Mouse (Mus musculus) retina, embryonic 14.5 days (tissue): ENCODE measurements at regions not wholly inside any gene's neighbourhood (a gene's known extent, or its start where the extent isn't known, plus 50 kb on each side); places are given as distances from the start of the nearest gene placed in this dataset.
"Not testable (repeated sequence)": the region's sequence is repeated elsewhere in the genome, so short reads cannot be mapped to it uniquely, and the experiment has no call there.

Source experiments
- DNase-seq: peaks from one replicate; pipeline ENCODE4 v3.0.0-alpha.2; 2015; ENCODE audit warnings: low spot score

GRCm38 (mm10) chr6:74966046-74966445, 1496.6 kb upstream of the 4931417E11Rik start:
- DNase-seq, result no peak

DNA sequence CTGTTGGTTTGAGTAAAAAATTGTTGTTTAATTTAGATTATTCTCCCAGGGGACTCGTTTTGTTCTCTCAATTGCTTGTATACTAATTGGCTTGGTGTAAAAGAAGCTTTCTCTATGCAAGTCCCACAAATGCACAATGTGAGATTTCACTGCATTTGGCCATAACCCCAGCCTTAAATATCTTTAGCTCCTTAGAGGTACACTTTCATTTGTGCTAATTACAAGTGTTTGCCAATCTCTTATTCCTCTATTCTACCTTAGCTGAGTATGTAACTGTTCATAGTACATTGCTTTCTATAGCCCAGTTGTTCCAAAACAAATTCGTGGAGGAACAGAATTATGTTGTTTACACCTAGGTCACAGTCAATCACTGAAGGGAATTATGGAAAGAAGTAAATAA, 1459.0 kb upstream of the 4931417E11Rik start:
- no peak for DNase-seq

GRCm38 (mm10) chr6:74903551-74903950, 1434.1 kb upstream of the 4931417E11Rik start:
- no peak for DNase-seq

DNA sequence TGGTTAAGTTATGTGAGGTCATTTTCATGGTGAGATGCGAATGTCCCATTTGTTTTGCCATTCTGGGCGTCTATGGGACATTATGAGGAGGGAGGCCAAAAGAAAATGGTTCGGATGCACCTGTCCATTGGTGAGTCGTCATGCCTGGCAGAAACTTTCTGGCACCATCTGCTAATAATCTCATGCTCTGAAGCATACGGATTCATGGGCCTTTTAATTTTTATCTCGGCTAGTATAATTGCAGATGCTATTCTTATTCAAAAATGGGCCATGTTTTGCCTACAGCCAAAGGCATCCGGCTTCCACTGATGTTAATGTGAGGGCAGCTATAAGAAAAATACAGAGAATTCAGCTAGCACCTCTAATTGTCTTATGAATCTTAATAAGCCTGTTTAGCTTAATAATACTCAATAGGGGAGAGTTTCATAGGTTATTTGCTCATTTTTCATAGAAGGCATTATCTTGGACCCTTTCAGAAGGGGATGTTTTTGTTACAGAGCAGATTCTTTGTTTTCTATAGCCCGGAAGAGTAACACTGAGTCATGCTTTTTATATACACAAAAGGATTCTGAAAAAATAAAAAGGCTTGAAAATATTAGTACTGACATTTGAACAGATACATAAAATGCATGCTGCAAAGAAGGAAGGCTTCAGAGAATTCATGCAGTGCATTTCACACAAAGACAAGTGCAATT, 1401.3 kb upstream of the 4931417E11Rik start:
- DNase-seq, result peak; percentile 21

- not testable (repeated sequence) for DNase-seq
These were observed 1351.2 kb upstream of the 4931417E11Rik start for GRCm38 (mm10) chr6:74820696-74821095.
